Mouse (Mus musculus) midbrain, embryonic 16.5 days (tissue): Measurements from ENCODE around the gene Far1. TPM values are rescaled to one million over a fixed set of nuclear protein-coding genes. Genes with fewer than 3 reads are reported as not detected.

ENCODE experiments used
- ATAC-seq: fragments of 200-750 bp; cut with Nextera tagmentation; 2 replicates; pipeline ENCODE4 v1.8.0; 2017; ENCODE audit warnings: moderate TSS enrichment
- H3K27ac ChIP-seq: fragments of 300-500 bp; sonication (generic); 2 replicates; pipeline ENCODE4 v1.5.1; 2014; ENCODE audit warnings: mild to moderate bottlenecking, low read length, mixed read lengths
- H3K27me3 ChIP-seq: fragments of 300-500 bp; sonication (generic); 2 replicates; pipeline ENCODE4 v1.6.1; 2014; ENCODE audit warnings: low read depth, low read length, mixed read lengths; ENCODE audit not compliant: control insufficient read depth, insufficient read depth
- H3K36me3 ChIP-seq: fragments of 300-500 bp; sonication (generic); 2 replicates; pipeline ENCODE4 v1.6.1; 2014; ENCODE audit warnings: mild to moderate bottlenecking, low read length, moderate library complexity, mixed read lengths; ENCODE audit not compliant: control insufficient read depth, insufficient read depth
- H3K4me1 ChIP-seq: fragments of 300-500 bp; sonication (generic); 2 replicates; pipeline ENCODE4 v1.6.1; 2014; ENCODE audit warnings: mild to moderate bottlenecking, low read length, mixed read lengths; ENCODE audit not compliant: control insufficient read depth, insufficient read depth
- H3K4me2 ChIP-seq: fragments of 300-500 bp; sonication (generic); 2 replicates; pipeline ENCODE4 v1.6.1; 2014; ENCODE audit warnings: mild to moderate bottlenecking, low read length, mixed read lengths
- H3K4me3 ChIP-seq: fragments of 300-500 bp; sonication (generic); 2 replicates; pipeline ENCODE4 v1.5.1; 2014; ENCODE audit warnings: low read depth, mild to moderate bottlenecking, low read length, moderate library complexity, mixed read lengths
- H3K9ac ChIP-seq: fragments of 300-500 bp; sonication (generic); 2 replicates; pipeline ENCODE4 v1.6.1; 2014; ENCODE audit warnings: low read depth, low read length, mixed read lengths
- H3K9me3 ChIP-seq: fragments of 300-500 bp; sonication (generic); replicated peaks from 2 replicates; pipeline ENCODE4 v1.6.1; 2014; ENCODE audit warnings: mild to moderate bottlenecking, low read length, mixed read lengths; ENCODE audit not compliant: control insufficient read depth, poor library complexity, severe bottlenecking
- WGBS: fragments of 180-500 bp; shearing (Covaris S2); extraction: QIAGEN DNeasy Blood & Tissue Kit; methylation state at CpG from one replicate; pipeline ENCODE4 v1.1.7; 2014; 5-methylcytosine and 5-hydroxymethylcytosine counted together
- polyA plus RNA-seq: library from polyadenylated mRNA; unstranded; fragments of >200 nt; fragmentation: Nextera tagmentation; extraction: Ambion mirVana; gene quantifications from 2 replicates; pipeline ENCODE4 v1.2.1, GENCODE M21; 2015

Gene Far1
- polyA plus RNA-seq, 1 experiment from 2014 or later: 64.6 TPM

DNA sequence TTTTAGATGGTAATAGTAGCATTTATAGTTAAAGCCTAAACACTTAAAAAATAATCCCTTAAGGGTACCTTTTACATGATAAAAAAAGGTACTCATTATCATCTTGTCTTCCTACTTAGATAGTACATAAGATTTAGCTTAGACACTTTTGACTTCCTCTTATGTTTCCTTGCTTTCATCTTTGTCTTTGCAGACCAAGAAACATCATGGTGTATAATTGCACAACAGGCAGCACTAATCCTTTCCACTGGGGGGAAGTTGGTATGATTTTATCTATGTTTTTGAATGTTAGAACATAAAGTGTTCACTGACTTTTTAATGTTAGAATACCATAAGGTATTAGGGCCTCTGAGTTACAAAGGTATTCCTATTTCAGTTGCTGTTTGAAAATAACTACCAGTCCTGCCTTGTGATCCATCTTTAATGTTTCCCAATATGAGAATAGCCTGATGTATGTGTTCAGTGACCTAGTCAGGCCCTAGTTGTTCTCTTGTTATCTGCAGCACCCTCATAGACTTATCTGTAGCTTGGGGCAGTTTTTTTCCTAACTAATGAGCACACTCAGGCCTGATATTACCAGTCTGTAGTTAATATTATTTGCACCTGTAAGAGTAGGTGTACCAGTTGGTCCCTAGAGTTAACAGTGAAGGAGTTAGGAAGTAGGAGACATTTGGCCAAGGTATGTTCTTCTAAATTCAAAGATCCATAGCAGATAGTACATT is 38.3 kb downstream of the Far1 start:
- Histone ChIP-seq H3K36me3 (peaks cover 15% of the 10 kb centered on the region), H3K27ac (no peak overlapping the region), H3K4me3 (no peak overlapping the region), H3K9ac (no peak overlapping the region), H3K4me2 (no peak overlapping the region), H3K27me3 (no peaks in the 10 kb centered on the region), H3K4me1 (no peaks in the 10 kb centered on the region), H3K9me3 (no peaks in the 10 kb centered on the region)
- ATAC-seq: no peak

DNA sequence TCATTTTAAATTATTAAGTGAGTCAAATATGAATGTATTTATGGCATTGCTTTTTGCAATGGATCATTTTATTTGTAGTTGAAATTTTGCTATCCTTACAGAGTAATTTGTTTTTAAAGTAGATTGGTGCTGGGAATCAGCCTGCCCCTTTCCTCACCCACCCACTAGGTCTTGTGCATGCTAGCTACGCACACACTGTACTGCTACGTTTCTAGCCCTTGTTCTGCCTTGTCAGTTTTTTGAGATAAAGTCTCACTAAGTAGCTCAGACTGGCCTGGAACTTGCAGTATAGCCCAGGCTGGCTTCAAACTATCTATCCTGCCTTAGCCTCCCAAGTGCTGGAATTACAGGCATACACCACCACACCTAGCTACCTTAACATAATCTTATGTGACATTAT is 38.9 kb downstream of the Far1 start:
- no peaks in the 10 kb centered on the region for H3K4me1 ChIP-seq
- ATAC-seq: no peak
- no peaks in the 10 kb centered on the region for H3K9me3 ChIP-seq
- no peak overlapping the region for H3K27ac ChIP-seq
- H3K9ac ChIP-seq: no peak overlapping the region
- H3K4me2 ChIP-seq: no peak overlapping the region
- H3K4me3 ChIP-seq: no peak overlapping the region
- 90% methylated on average over 2 of the region's 2 CpGs for WGBS
- no peaks in the 10 kb centered on the region for H3K27me3 ChIP-seq
- peaks cover 12% of the 10 kb centered on the region for H3K36me3 ChIP-seq

DNA sequence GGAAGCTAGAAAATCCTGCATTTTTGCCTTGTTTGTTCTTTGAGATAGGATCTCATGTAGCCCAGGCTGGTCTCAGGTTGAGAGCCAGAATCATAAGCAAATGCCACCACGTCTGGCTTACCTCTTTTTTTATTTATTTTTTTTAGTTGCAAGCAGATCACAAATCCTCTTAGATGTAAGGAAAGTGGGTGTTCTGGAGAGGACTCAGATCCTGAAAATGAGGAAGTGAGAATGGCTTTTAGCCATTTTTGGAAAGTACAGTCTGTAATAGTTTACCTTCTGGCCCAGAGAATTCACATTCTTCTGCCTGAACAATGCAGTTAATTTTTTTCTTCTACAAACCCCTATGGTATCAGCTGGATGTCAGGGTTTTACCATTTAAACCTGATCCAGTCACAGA is 42.5 kb downstream of the Far1 start:
- Histone ChIP-seq H3K4me1 (no peaks in the 10 kb centered on the region), H3K36me3 (peaks cover 11% of the 10 kb centered on the region; the same call in 1 of the 2 replicates), H3K9ac (no peak overlapping the region), H3K27me3 (no peaks in the 10 kb centered on the region), H3K27ac (no peak overlapping the region), H3K9me3 (no peaks in the 10 kb centered on the region), H3K4me3 (no peak overlapping the region), H3K4me2 (no peak overlapping the region)
- WGBS: 78% methylated on average over 1 of the region's 1 CpGs
- no peak for ATAC-seq

DNA sequence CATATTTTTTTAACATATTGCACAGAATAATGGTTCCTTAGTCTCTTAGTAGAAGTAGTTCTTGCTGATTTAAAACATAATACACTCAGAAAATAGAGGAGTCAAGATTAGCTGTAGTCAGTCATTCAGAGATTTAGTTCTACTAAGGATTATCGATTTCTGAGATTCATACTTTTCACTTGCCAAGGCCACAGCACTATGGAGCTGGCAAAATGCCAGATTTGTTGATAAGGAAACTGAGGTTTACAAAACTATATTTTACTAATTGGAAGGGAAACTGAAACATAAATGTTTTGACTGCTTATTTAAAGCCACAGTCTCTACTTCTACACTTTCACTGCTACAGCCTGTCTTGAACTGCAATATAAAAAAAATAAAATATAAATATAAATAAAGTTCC is 53.3 kb downstream of the Far1 start:
- no peak overlapping the region for H3K4me2 ChIP-seq
- no peak overlapping the region for H3K4me3 ChIP-seq
- no peak overlapping the region for H3K27ac ChIP-seq
- peaks cover 4% of the 10 kb centered on the region; the same call in 1 of the 2 replicates for H3K36me3 ChIP-seq
- H3K27me3 ChIP-seq: no peaks in the 10 kb centered on the region
- WGBS: 86% methylated on average over 1 of the region's 1 CpGs
- no peak overlapping the region for H3K9ac ChIP-seq
- ATAC-seq: no peak
- H3K9me3 ChIP-seq: no peaks in the 10 kb centered on the region
- no peaks in the 10 kb centered on the region for H3K4me1 ChIP-seq

DNA sequence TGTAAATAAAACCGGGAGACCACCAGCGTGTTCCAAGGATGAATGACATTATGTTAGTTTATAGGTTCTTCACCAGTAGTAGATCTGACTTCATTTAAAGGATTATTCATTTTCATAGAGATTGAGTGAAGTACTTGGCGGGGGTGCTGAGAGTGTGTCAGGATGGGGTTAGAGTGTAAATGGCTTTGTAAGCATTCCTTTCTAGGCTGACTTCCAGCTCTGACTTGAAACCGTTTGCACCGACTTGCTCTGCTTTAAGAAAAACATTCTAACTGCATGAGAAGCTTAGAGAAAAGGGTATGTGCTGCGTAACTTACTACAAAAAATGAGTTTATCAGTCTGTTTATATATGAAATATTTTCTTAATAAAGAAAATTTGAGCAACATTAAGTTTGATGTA is 57.5 kb downstream of the Far1 start:
- WGBS: 84% methylated on average over 6 of the region's 6 CpGs
- no peak for ATAC-seq
- H3K36me3 ChIP-seq: peaks cover 4% of the 10 kb centered on the region; the same call in 1 of the 2 replicates

DNA sequence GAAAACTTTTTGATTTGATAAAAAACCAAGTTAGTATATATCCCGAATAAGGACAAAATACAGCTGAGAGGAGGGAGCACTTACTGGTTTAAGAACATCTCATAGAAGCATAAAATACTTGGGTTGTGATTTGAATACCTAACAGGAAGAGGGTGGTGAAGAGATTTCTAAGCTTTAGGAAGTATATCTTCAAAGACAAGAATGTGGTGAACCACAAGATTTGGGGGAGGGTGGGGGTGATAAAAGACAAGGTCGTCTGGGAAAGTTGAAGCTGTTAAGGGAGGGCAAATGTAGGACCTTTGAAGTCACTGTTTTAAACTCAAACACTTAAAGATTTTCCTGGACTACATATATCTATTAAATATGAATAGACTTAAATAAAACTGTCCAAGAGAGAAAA is 59.1 kb downstream of the Far1 start:
- H3K9me3 ChIP-seq: no peaks in the 10 kb centered on the region
- no peak overlapping the region for H3K9ac ChIP-seq
- ATAC-seq: no peak
- no peak overlapping the region for H3K27ac ChIP-seq
- H3K4me1 ChIP-seq: no peaks in the 10 kb centered on the region
- no peak overlapping the region for H3K4me2 ChIP-seq
- H3K36me3 ChIP-seq: 0 out of 2 replicates have a peak, but pooled peaks cover 2% of the 10 kb centered on the region
- no peaks in the 10 kb centered on the region for H3K27me3 ChIP-seq
- no peak overlapping the region for H3K4me3 ChIP-seq
- 86% methylated on average over 2 of the region's 2 CpGs for WGBS

More for the DNA sequence above, 57.5 kb downstream of the Far1 start:
- no peak overlapping the region for H3K4me2 ChIP-seq
- H3K27ac ChIP-seq: no peak overlapping the region
- no peaks in the 10 kb centered on the region for H3K9me3 ChIP-seq
- H3K27me3 ChIP-seq: no peaks in the 10 kb centered on the region
- no peak overlapping the region for H3K4me3 ChIP-seq
- H3K4me1 ChIP-seq: no peaks in the 10 kb centered on the region
- no peak overlapping the region for H3K9ac ChIP-seq

DNA sequence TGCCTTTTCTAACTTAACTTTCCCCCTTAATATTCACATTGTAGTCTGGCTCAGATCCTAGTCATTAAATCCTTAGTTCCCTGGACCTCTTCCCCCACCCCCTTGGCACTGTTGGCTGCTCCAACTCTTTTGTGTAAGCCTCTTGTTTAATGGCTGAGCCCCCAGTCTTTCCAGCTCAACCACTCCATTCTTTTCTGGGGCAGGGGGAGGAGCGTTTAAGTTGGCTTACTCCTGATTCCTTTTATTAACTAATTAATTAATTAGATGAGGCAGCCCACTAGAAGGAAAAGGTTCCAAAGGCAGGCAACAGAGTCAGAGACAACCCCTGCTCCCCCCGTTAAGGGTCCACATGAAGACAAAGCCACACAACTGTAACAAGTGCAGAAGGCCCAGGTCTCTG is 68.5 kb downstream of the Far1 start:
- H3K4me1 ChIP-seq: no peaks in the 10 kb centered on the region
- ATAC-seq: no peak
- H3K27me3 ChIP-seq: no peaks in the 10 kb centered on the region
- no peaks in the 10 kb centered on the region for H3K36me3 ChIP-seq
- H3K9me3 ChIP-seq: no peaks in the 10 kb centered on the region
- H3K27ac ChIP-seq: no peak overlapping the region
- no peak overlapping the region for H3K9ac ChIP-seq
- no peak overlapping the region for H3K4me3 ChIP-seq
- no peak overlapping the region for H3K4me2 ChIP-seq
- whole genome bisulfite sequencing: 50% methylated on average over 2 of the region's 2 CpGs

DNA sequence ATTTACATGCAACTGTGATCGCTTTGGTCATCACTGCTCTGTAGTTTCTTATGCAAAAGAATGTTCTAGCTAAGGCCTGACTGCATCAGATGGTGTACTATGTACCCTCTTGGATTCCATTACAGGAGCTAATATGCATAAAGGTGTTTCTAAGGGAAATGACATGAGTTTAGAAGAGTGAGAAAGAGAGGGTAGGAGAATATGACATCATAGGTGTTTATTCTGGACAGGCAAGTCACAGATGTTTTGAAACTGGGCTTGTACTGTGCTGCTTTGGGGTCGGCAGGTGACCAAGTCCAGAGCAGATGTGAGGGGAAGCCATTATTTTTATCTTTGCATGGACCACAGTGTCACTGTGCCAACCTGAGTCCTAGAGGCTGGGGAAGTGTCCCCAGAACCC is 75.6 kb downstream of the Far1 start:
- Histone ChIP-seq H3K27me3 (no peaks in the 10 kb centered on the region), H3K4me3 (no peak overlapping the region), H3K36me3 (no peaks in the 10 kb centered on the region), H3K9me3 (no peaks in the 10 kb centered on the region), H3K4me2 (no peak overlapping the region), H3K27ac (no peak overlapping the region), H3K4me1 (no peaks in the 10 kb centered on the region), H3K9ac (no peak overlapping the region)
- 95% methylated on average over 2 of the region's 2 CpGs for WGBS
- no peak for ATAC-seq

DNA sequence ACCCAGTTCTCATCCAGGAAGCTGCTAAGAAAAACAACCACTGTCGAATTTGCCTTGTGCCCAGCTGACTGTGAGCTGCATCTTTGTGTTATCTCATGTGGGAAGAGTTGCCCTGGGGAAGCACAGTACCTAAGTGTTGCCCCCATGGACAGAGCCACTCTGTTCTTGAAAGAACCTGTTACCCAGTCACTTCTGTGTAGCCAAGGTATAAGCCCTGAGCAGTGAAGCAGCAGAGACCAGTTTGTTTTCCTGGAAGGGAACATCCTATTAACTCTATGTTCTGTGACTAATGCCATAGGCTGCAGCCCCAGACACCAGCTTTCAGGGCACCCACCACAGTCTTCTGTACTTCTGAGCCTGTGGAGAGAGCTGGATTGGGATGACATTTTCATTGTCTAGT is 76.7 kb downstream of the Far1 start:
- H3K27me3 ChIP-seq: no peaks in the 10 kb centered on the region
- no peaks in the 10 kb centered on the region for H3K36me3 ChIP-seq
- ATAC-seq: no peak
- no peaks in the 10 kb centered on the region for H3K4me1 ChIP-seq
- WGBS: 78% methylated on average over 1 of the region's 1 CpGs
- H3K27ac ChIP-seq: no peak overlapping the region
- no peak overlapping the region for H3K9ac ChIP-seq
- H3K9me3 ChIP-seq: no peaks in the 10 kb centered on the region
- H3K4me2 ChIP-seq: no peak overlapping the region
- no peak overlapping the region for H3K4me3 ChIP-seq
